Mouse (Mus musculus): ENCODE results near the gene Fads3.

Fads3 gene

GRCm38 (mm10) chr19:10021981-10022380 lies 19.4 kb upstream of the Fads3 start:
- DNase-seq (ENCODE audit: low read depth), result no peak

- DNase-seq (ENCODE audit: low read depth), result no peak
These were observed 18.7 kb upstream of the Fads3 start for GRCm38 (mm10) chr19:10022414-10023303.

- DNase-seq (ENCODE audit: low read depth), result no peak
These were observed 18.0 kb upstream of the Fads3 start for GRCm38 (mm10) chr19:10023304-10023758.

GRCm38 (mm10) chr19:10025169-10025875 lies 16.0 kb upstream of the Fads3 start:
- DNase-seq (ENCODE audit: low read depth), result no peak

- DNase-seq (ENCODE audit: low read depth), result no peak
These were observed 11.6 kb upstream of the Fads3 start for GRCm38 (mm10) chr19:10029746-10030145.

- DNase-seq (ENCODE audit: low read depth), result no peak
These were observed 8.0 kb upstream of the Fads3 start for GRCm38 (mm10) chr19:10033211-10033973.

- no peak for DNase-seq (ENCODE audit: low read depth)
These were observed 7.0 kb upstream of the Fads3 start for GRCm38 (mm10) chr19:10034356-10034755.

GRCm38 (mm10) chr19:10034785-10035447 lies 6.5 kb upstream of the Fads3 start:
- DNase-seq (ENCODE audit: low read depth), result no peak

- DNase-seq (ENCODE audit: low read depth), result no peak
These were observed 3.8 kb upstream of the Fads3 start for GRCm38 (mm10) chr19:10037534-10037933.

- DNase-seq (ENCODE audit: low read depth), result no peak
These were observed 3.0 kb upstream of the Fads3 start for GRCm38 (mm10) chr19:10038364-10038763.

- DNase-seq (ENCODE audit: low read depth), result no peak
These were observed 2.5 kb upstream of the Fads3 start for GRCm38 (mm10) chr19:10038910-10039309.

- no peak for DNase-seq (ENCODE audit: low read depth)
These were observed 1.8 kb upstream of the Fads3 start for GRCm38 (mm10) chr19:10039615-10040014.

GRCm38 (mm10) chr19:10040866-10041387 lies 442 bp upstream of the Fads3 start:
- no peak for DNase-seq (ENCODE audit: low read depth)

GRCm38 (mm10) chr19:10042232-10042631 lies 863 bp downstream of the Fads3 start:
- DNase-seq (ENCODE audit: low read depth), result peak; percentile 73

- no peak for DNase-seq (ENCODE audit: low read depth)
These were observed 1.4 kb downstream of the Fads3 start for GRCm38 (mm10) chr19:10042816-10043215.

- DNase-seq (ENCODE audit: low read depth), result peak; percentile 61
These were observed 2.3 kb downstream of the Fads3 start for GRCm38 (mm10) chr19:10043643-10044042.

- DNase-seq (ENCODE audit: low read depth), result no peak
These were observed 4.3 kb downstream of the Fads3 start for GRCm38 (mm10) chr19:10045707-10046106.

- no peak for DNase-seq (ENCODE audit: low read depth)
These were observed 5.0 kb downstream of the Fads3 start for GRCm38 (mm10) chr19:10046346-10046745.

- no peak for DNase-seq (ENCODE audit: low read depth)
These were observed 5.6 kb downstream of the Fads3 start for GRCm38 (mm10) chr19:10046983-10047382.

GRCm38 (mm10) chr19:10049533-10049932 lies 8.2 kb downstream of the Fads3 start:
- DNase-seq (ENCODE audit: low read depth), result no peak

- DNase-seq (ENCODE audit: low read depth), result no peak
These were observed 9.1 kb downstream of the Fads3 start for GRCm38 (mm10) chr19:10050438-10050837.

- DNase-seq (ENCODE audit: low read depth), result no peak
These were observed 11.3 kb downstream of the Fads3 start for GRCm38 (mm10) chr19:10052698-10053097.

Data from fibroblast of lung, adult 2 months (primary cell).